Mouse (Mus musculus): Measurements from ENCODE around the gene Eif3d. TPM values are rescaled to one million over a fixed set of nuclear protein-coding genes. Genes with fewer than 3 reads are reported as not detected.
A peak's percentile ranks its signal among the peaks of the same experiment; 100 is the strongest.

Gene Eif3d
- polyA plus RNA-seq, 1 experiment = 103 TPM

- Histone ChIP-seq H3K27me3 (ENCODE audit: control insufficient read depth, insufficient read depth, low read length) (no peaks in the 10 kb centered on the region), H3K36me3 (ENCODE audit: control insufficient read depth, insufficient read depth, low read length) (no peaks in the 10 kb centered on the region), H3K4me3 (ENCODE audit: extremely low read depth, insufficient read depth, insufficient read length) (no peak overlapping the region), H3K4me1 (ENCODE audit: control insufficient read depth, insufficient read depth, insufficient read length) (peaks cover 3% of the 10 kb centered on the region; the same call in 1 of the 2 replicates), H3K27ac (ENCODE audit: insufficient read depth, low read length) (no peak overlapping the region)
- WGBS = 47% methylated on average over 5 of the region's 5 CpGs
- TF ChIP-seq CTCF (IDR thresholded peaks at IDR 0.05; ENCODE audit: extremely low read depth, insufficient read depth, insufficient read length, insufficient replicate concordance) (no peak), POLR2A (IDR thresholded peaks at IDR 0.05; ENCODE audit: low read depth, low read length) (no peak)
- no peak for DNase-seq (ENCODE audit: low read depth in 1 of 2, low spot score in 2 of 2)
Observed at GRCm38 (mm10) chr15:77938516-77938915, 32.1 kb downstream of the Eif3d start.

- Histone ChIP-seq H3K4me3 (ENCODE audit: extremely low read depth, insufficient read depth, insufficient read length) (no peak overlapping the region), H3K27ac (ENCODE audit: insufficient read depth, low read length) (no peak overlapping the region), H3K36me3 (ENCODE audit: control insufficient read depth, insufficient read depth, low read length) (no peaks in the 10 kb centered on the region), H3K27me3 (ENCODE audit: control insufficient read depth, insufficient read depth, low read length) (no peaks in the 10 kb centered on the region), H3K4me1 (ENCODE audit: control insufficient read depth, insufficient read depth, insufficient read length) (peaks cover 8% of the 10 kb centered on the region; the same call in 1 of the 2 replicates)
- TF ChIP-seq POLR2A (IDR thresholded peaks at IDR 0.05; ENCODE audit: low read depth, low read length) = no peak
- TF ChIP-seq CTCF (IDR thresholded peaks at IDR 0.05; ENCODE audit: extremely low read depth, insufficient read depth, insufficient read length, insufficient replicate concordance) = no peak
- DNase-seq (ENCODE audit: low read depth in 1 of 2, low spot score in 2 of 2) = no peak
- WGBS = 92% methylated on average over 14 of the region's 14 CpGs
Observed at GRCm38 (mm10) chr15:77935673-77936375, 34.8 kb downstream of the Eif3d start.

GRCm38 (mm10) chr15:77934968-77935367, 35.6 kb downstream of the Eif3d start:
- Histone ChIP-seq H3K27ac (ENCODE audit: insufficient read depth, low read length) (no peak overlapping the region), H3K4me3 (ENCODE audit: extremely low read depth, insufficient read depth, insufficient read length) (no peak overlapping the region), H3K27me3 (ENCODE audit: control insufficient read depth, insufficient read depth, low read length) (no peaks in the 10 kb centered on the region), H3K4me1 (ENCODE audit: control insufficient read depth, insufficient read depth, insufficient read length) (peaks cover 8% of the 10 kb centered on the region; the same call in 1 of the 2 replicates), H3K36me3 (ENCODE audit: control insufficient read depth, insufficient read depth, low read length) (no peaks in the 10 kb centered on the region)
- no peak for TF ChIP-seq CTCF (IDR thresholded peaks at IDR 0.05; ENCODE audit: extremely low read depth, insufficient read depth, insufficient read length, insufficient replicate concordance)
- TF ChIP-seq POLR2A (IDR thresholded peaks at IDR 0.05; ENCODE audit: low read depth, low read length) = no peak
- WGBS = 79% methylated on average over 5 of the region's 5 CpGs
- DNase-seq (ENCODE audit: low read depth in 1 of 2, low spot score in 2 of 2) = no peak

- no peaks in the 10 kb centered on the region for H3K36me3 ChIP-seq (ENCODE audit: control insufficient read depth, insufficient read depth, low read length)
- H3K27me3 ChIP-seq (ENCODE audit: control insufficient read depth, insufficient read depth, low read length) = no peaks in the 10 kb centered on the region
- DNase-seq (ENCODE audit: low read depth in 1 of 2, low spot score in 2 of 2) = no peak
- H3K27ac ChIP-seq (ENCODE audit: insufficient read depth, low read length) = no peak overlapping the region
- TF ChIP-seq POLR2A (IDR thresholded peaks at IDR 0.05; ENCODE audit: low read depth, low read length) (no peak), CTCF (IDR thresholded peaks at IDR 0.05; ENCODE audit: extremely low read depth, insufficient read depth, insufficient read length, insufficient replicate concordance) (no peak)
- H3K4me1 ChIP-seq (ENCODE audit: control insufficient read depth, insufficient read depth, insufficient read length) = peaks cover 8% of the 10 kb centered on the region; the same call in 1 of the 2 replicates
- 42% methylated on average over 11 of the region's 11 CpGs for WGBS
- no peak overlapping the region for H3K4me3 ChIP-seq (ENCODE audit: extremely low read depth, insufficient read depth, insufficient read length)
Observed at GRCm38 (mm10) chr15:77934326-77934725, 36.3 kb downstream of the Eif3d start.

- no peaks in the 10 kb centered on the region for H3K27me3 ChIP-seq (ENCODE audit: control insufficient read depth, insufficient read depth, low read length)
- no peak overlapping the region for H3K27ac ChIP-seq (ENCODE audit: insufficient read depth, low read length)
- H3K4me3 ChIP-seq (ENCODE audit: extremely low read depth, insufficient read depth, insufficient read length) = peak overlapping the region; percentile 31; the same call in 1 of the 2 replicates
- H3K4me1 ChIP-seq (ENCODE audit: control insufficient read depth, insufficient read depth, insufficient read length) = peaks cover 8% of the 10 kb centered on the region; the same call in 1 of the 2 replicates
- peak; percentile 69 to 90 for DNase-seq (ENCODE audit: low read depth in 1 of 2, low spot score in 2 of 2)
- 0% methylated on average over 14 of the region's 14 CpGs for WGBS
- H3K36me3 ChIP-seq (ENCODE audit: control insufficient read depth, insufficient read depth, low read length) = no peaks in the 10 kb centered on the region
- no peak for TF ChIP-seq POLR2A (IDR thresholded peaks at IDR 0.05; ENCODE audit: low read depth, low read length)
- peak; percentile 94 for TF ChIP-seq CTCF (IDR thresholded peaks at IDR 0.05; ENCODE audit: extremely low read depth, insufficient read depth, insufficient read length, insufficient replicate concordance)
Observed at GRCm38 (mm10) chr15:77933770-77934169, 36.8 kb downstream of the Eif3d start.

- Histone ChIP-seq H3K27me3 (ENCODE audit: control insufficient read depth, insufficient read depth, low read length) (no peaks in the 10 kb centered on the region), H3K4me1 (ENCODE audit: control insufficient read depth, insufficient read depth, insufficient read length) (peaks cover 8% of the 10 kb centered on the region; the same call in 1 of the 2 replicates), H3K27ac (ENCODE audit: insufficient read depth, low read length) (no peak overlapping the region), H3K36me3 (ENCODE audit: control insufficient read depth, insufficient read depth, low read length) (no peaks in the 10 kb centered on the region), H3K4me3 (ENCODE audit: extremely low read depth, insufficient read depth, insufficient read length) (no peak overlapping the region)
- 72% methylated on average over 3 of the region's 3 CpGs for WGBS
- no peak for DNase-seq (ENCODE audit: low read depth in 1 of 2, low spot score in 2 of 2)
- TF ChIP-seq POLR2A (IDR thresholded peaks at IDR 0.05; ENCODE audit: low read depth, low read length) = no peak
- no peak for TF ChIP-seq CTCF (IDR thresholded peaks at IDR 0.05; ENCODE audit: extremely low read depth, insufficient read depth, insufficient read length, insufficient replicate concordance)
Observed at GRCm38 (mm10) chr15:77933222-77933621, 37.4 kb downstream of the Eif3d start.

GRCm38 (mm10) chr15:77931689-77932016, 39.0 kb downstream of the Eif3d start:
- Histone ChIP-seq H3K4me3 (ENCODE audit: extremely low read depth, insufficient read depth, insufficient read length) (no peak overlapping the region), H3K27ac (ENCODE audit: insufficient read depth, low read length) (peak overlapping the region; percentile 55), H3K36me3 (ENCODE audit: control insufficient read depth, insufficient read depth, low read length) (peaks cover 2% of the 10 kb centered on the region; the same call in 1 of the 2 replicates), H3K27me3 (ENCODE audit: control insufficient read depth, insufficient read depth, low read length) (no peaks in the 10 kb centered on the region), H3K4me1 (ENCODE audit: control insufficient read depth, insufficient read depth, insufficient read length) (peaks cover 8% of the 10 kb centered on the region; the same call in 1 of the 2 replicates)
- 26% methylated on average over 6 of the region's 6 CpGs for WGBS
- DNase-seq (ENCODE audit: low read depth in 1 of 2, low spot score in 2 of 2) = no peak
- TF ChIP-seq POLR2A (IDR thresholded peaks at IDR 0.05; ENCODE audit: low read depth, low read length) = no peak
- TF ChIP-seq CTCF (IDR thresholded peaks at IDR 0.05; ENCODE audit: extremely low read depth, insufficient read depth, insufficient read length, insufficient replicate concordance) = no peak
